Mouse (Mus musculus) hindbrain, embryonic 12.5 days (tissue): ENCODE data around the gene Akr1c13. TPM values are rescaled to one million over a fixed set of nuclear protein-coding genes. Genes with fewer than 3 reads are reported as not detected.
A peak's percentile ranks its signal among the peaks of the same experiment; 100 is the strongest.
"Not testable (repeated sequence)": the region's sequence is repeated elsewhere in the genome, so short reads cannot be mapped to it uniquely, and the experiment has no call there.

Experiments
- ATAC-seq: fragments of 200-750 bp; cut with Nextera tagmentation; 2 replicates; pipeline ENCODE4 v1.8.0; 2017; ENCODE audit warnings: moderate TSS enrichment; ENCODE audit not compliant: low FRiP score
- H3K27ac ChIP-seq: fragments of 300-500 bp; sonication (generic); 2 replicates; pipeline ENCODE4 v1.5.1; 2016; ENCODE audit warnings: mild to moderate bottlenecking
- H3K27me3 ChIP-seq: fragments of 300-500 bp; sonication (generic); 2 replicates; pipeline ENCODE4 v1.6.1; 2016; ENCODE audit warnings: mild to moderate bottlenecking
- H3K36me3 ChIP-seq: fragments of 300-500 bp; sonication (generic); 2 replicates; pipeline ENCODE4 v1.6.1; 2016; ENCODE audit warnings: mild to moderate bottlenecking
- H3K4me1 ChIP-seq: fragments of 300-500 bp; sonication (generic); 2 replicates; pipeline ENCODE4 v1.6.1; 2016
- H3K4me2 ChIP-seq: fragments of 300-500 bp; sonication (generic); replicated peaks from 2 replicates; pipeline ENCODE4 v1.6.1; 2016; ENCODE audit warnings: mild to moderate bottlenecking
- H3K4me3 ChIP-seq: fragments of 300-500 bp; sonication (generic); 2 replicates; pipeline ENCODE4 v1.5.1; 2016; ENCODE audit warnings: mild to moderate bottlenecking
- H3K9ac ChIP-seq: fragments of 300-500 bp; sonication (generic); 2 replicates; pipeline ENCODE4 v1.6.1; 2016; ENCODE audit warnings: mild to moderate bottlenecking, moderate library complexity
- H3K9me3 ChIP-seq: fragments of 300-500 bp; sonication (generic); replicated peaks from 2 replicates; pipeline ENCODE4 v1.6.1; 2016; ENCODE audit warnings: mild to moderate bottlenecking
- WGBS: fragments of 180-500 bp; shearing (Covaris S2); methylation state at CpG from one replicate; pipeline ENCODE4 v1.1.7; 2016; 5-methylcytosine and 5-hydroxymethylcytosine counted together
- polyA plus RNA-seq: library from polyadenylated mRNA; unstranded; fragments of >200 nt; fragmentation: Nextera tagmentation; extraction: Ambion mirVana; gene quantifications from 2 replicates; pipeline ENCODE4 v1.2.1, GENCODE M21; 2016

Gene Akr1c13
- polyA plus RNA-seq, 1 experiment from 2014 or later, result 2.0 TPM

- Histone ChIP-seq H3K4me1 (no peaks in the 10 kb centered on the region), H3K4me3 (no peak overlapping the region), H3K27ac (no peak overlapping the region), H3K4me2 (no peak overlapping the region), H3K9me3 (no peaks in the 10 kb centered on the region), H3K36me3 (no peaks in the 10 kb centered on the region), H3K27me3 (no peaks in the 10 kb centered on the region), H3K9ac (no peak overlapping the region)
- no peak for ATAC-seq
- 39% methylated on average over 1 of the region's 1 CpGs for WGBS
Observed at GRCm38 (mm10) chr13:4206147-4206903, 15.4 kb downstream of the Akr1c13 start.

- no peak for ATAC-seq
- no peak overlapping the region for H3K27ac ChIP-seq
- no peaks in the 10 kb centered on the region for H3K27me3 ChIP-seq
- H3K4me3 ChIP-seq, result no peak overlapping the region
- H3K9me3 ChIP-seq, result no peaks in the 10 kb centered on the region
- H3K4me1 ChIP-seq, result no peaks in the 10 kb centered on the region
- H3K4me2 ChIP-seq, result no peak overlapping the region
- no peaks in the 10 kb centered on the region for H3K36me3 ChIP-seq
- WGBS, result 72% methylated on average over 18 of the region's 20 CpGs
- H3K9ac ChIP-seq, result no peak overlapping the region
Observed at GRCm38 (mm10) chr13:4211560-4212299, 20.8 kb downstream of the Akr1c13 start.

- H3K4me3 ChIP-seq, result no peak overlapping the region
- no peaks in the 10 kb centered on the region for H3K9me3 ChIP-seq
- no peak overlapping the region for H3K9ac ChIP-seq
- 59% methylated on average over 3 of the region's 3 CpGs for WGBS
- no peak overlapping the region for H3K27ac ChIP-seq
- H3K36me3 ChIP-seq, result no peaks in the 10 kb centered on the region
- no peak overlapping the region for H3K4me2 ChIP-seq
- no peaks in the 10 kb centered on the region for H3K4me1 ChIP-seq
- H3K27me3 ChIP-seq, result no peaks in the 10 kb centered on the region
- ATAC-seq, result no peak
Observed at GRCm38 (mm10) chr13:4212309-4212708, 21.4 kb downstream of the Akr1c13 start.

- not testable (repeated sequence) for H3K9me3 ChIP-seq, H3K27me3 ChIP-seq, H3K4me3 ChIP-seq, H3K4me1 ChIP-seq, ATAC-seq, H3K36me3 ChIP-seq, H3K27ac ChIP-seq, H3K9ac ChIP-seq, H3K4me2 ChIP-seq
- 76% methylated on average over 1 of the region's 1 CpGs for WGBS
Observed at GRCm38 (mm10) chr13:4215496-4215895, 24.5 kb downstream of the Akr1c13 start.

GRCm38 (mm10) chr13:4228441-4228840 is 37.5 kb downstream of the Akr1c13 start, which contains the start of gene Akr1c19:
Gene Akr1c19, plus strand, starts transcription at chr13:4228700.
- Histone ChIP-seq H3K27me3 (no peaks in the 10 kb centered on the region), H3K4me1 (no peaks in the 10 kb centered on the region), H3K36me3 (no peaks in the 10 kb centered on the region), H3K4me2 (no peak within 1 kb of the TSS), H3K4me3 (no peak within 1 kb of the TSS), H3K27ac (no peak within 1 kb of the TSS), H3K9ac (no peak within 1 kb of the TSS), H3K9me3 (no peaks in the 10 kb centered on the region)
- 92% methylated on average over 1 of the region's 1 CpGs for WGBS
- ATAC-seq, result no peak

GRCm38 (mm10) chr13:4230841-4231623 is 40.1 kb downstream of the Akr1c13 start:
- no peaks in the 10 kb centered on the region for H3K36me3 ChIP-seq
- no peak overlapping the region for H3K4me2 ChIP-seq
- no peak for ATAC-seq
- H3K4me1 ChIP-seq, result no peaks in the 10 kb centered on the region
- H3K27me3 ChIP-seq, result no peaks in the 10 kb centered on the region
- H3K27ac ChIP-seq, result no peak overlapping the region
- 94% methylated on average over 8 of the region's 8 CpGs for WGBS
- no peak overlapping the region for H3K9ac ChIP-seq
- no peak overlapping the region for H3K4me3 ChIP-seq
- no peaks in the 10 kb centered on the region for H3K9me3 ChIP-seq

GRCm38 (mm10) chr13:4233135-4233534 is 42.2 kb downstream of the Akr1c13 start:
- Histone ChIP-seq H3K27ac (no peak overlapping the region), H3K9ac (no peak overlapping the region), H3K4me3 (no peak overlapping the region), H3K4me1 (no peaks in the 10 kb centered on the region), H3K27me3 (no peaks in the 10 kb centered on the region), H3K4me2 (no peak overlapping the region), H3K36me3 (no peaks in the 10 kb centered on the region), H3K9me3 (no peaks in the 10 kb centered on the region)
- ATAC-seq, result no peak
- 81% methylated on average over 1 of the region's 1 CpGs for WGBS

- H3K9ac ChIP-seq, result no peak overlapping the region
- H3K4me1 ChIP-seq, result no peaks in the 10 kb centered on the region
- 73% methylated on average over 3 of the region's 3 CpGs for WGBS
- H3K9me3 ChIP-seq, result no peaks in the 10 kb centered on the region
- ATAC-seq, result no peak
- H3K36me3 ChIP-seq, result no peaks in the 10 kb centered on the region
- H3K4me2 ChIP-seq, result no peak overlapping the region
- H3K27me3 ChIP-seq, result no peaks in the 10 kb centered on the region
- no peak overlapping the region for H3K4me3 ChIP-seq
- no peak overlapping the region for H3K27ac ChIP-seq
Observed at GRCm38 (mm10) chr13:4233536-4234172, 42.7 kb downstream of the Akr1c13 start.

GRCm38 (mm10) chr13:4244861-4245559 is 54.1 kb downstream of the Akr1c13 start:
- ATAC-seq, result peak; percentile 95
- WGBS, result 5% methylated on average over 13 of the region's 13 CpGs
- Histone ChIP-seq H3K9me3 (no peaks in the 10 kb centered on the region), H3K4me3 (peak overlapping the region; percentile 37), H3K9ac (peak overlapping the region; percentile 55; the same call in 1 of the 2 replicates), H3K27ac (no peak overlapping the region), H3K36me3 (no peaks in the 10 kb centered on the region), H3K4me1 (no peaks in the 10 kb centered on the region), H3K4me2 (peak overlapping the region; percentile 58), H3K27me3 (no peaks in the 10 kb centered on the region)

- H3K9ac ChIP-seq, result no peak overlapping the region
- no peak overlapping the region for H3K27ac ChIP-seq
- no peaks in the 10 kb centered on the region for H3K4me1 ChIP-seq
- 43% methylated on average over 3 of the region's 3 CpGs for WGBS
- H3K4me2 ChIP-seq, result no peak overlapping the region
- H3K36me3 ChIP-seq, result no peaks in the 10 kb centered on the region
- H3K9me3 ChIP-seq, result no peaks in the 10 kb centered on the region
- no peak overlapping the region for H3K4me3 ChIP-seq
- no peaks in the 10 kb centered on the region for H3K27me3 ChIP-seq
- no peak for ATAC-seq
Observed at GRCm38 (mm10) chr13:4249347-4249746, 58.4 kb downstream of the Akr1c13 start.
